In genomic region chr11:33176525-33177245, GRCm38 (mm10) we compare ENCODE assay signal across 9 mouse cellular contexts. TPM values are rescaled to one million over a fixed set of nuclear protein-coding genes. Genes with fewer than 3 reads are reported as not detected.
DNase-seq lines count a peak whose midpoint lies in the region; ATAC-seq and TF ChIP-seq lines count a peak whose summit lies in the region.
"Had no signal": no experiment of that assay in that cellular context is flagged by ENCODE, and none has a peak within 500 bp of the region (broad histone marks: within the 10 kb centered on the region; RNA-seq: fewer than 3 reads in every experiment).

No protein-coding gene starts in this region.

- in situ Hi-C loops in Patski (cut with MboI; ENCODE audit: low pct_unique_long_range_greater_than_20kb) = loop anchor here (5.0 kb wide), 4 partner anchors 121 to 546 kb away; no protein-coding TSS in a partner anchor

- H3K27me3 ChIP-seq in Patski = peaks cover 28% of the 10 kb centered on the region
- peaks cover 5% of the 10 kb centered on the region; the same call in 1 of the 2 replicates for H3K27me3 ChIP-seq in hindbrain, embryonic 11.5 days (ENCODE audit: control insufficient read depth, insufficient read depth, low read length)
- H3K27me3 ChIP-seq in lung, embryonic 14.5 days (ENCODE audit: insufficient read depth, low read length) = peaks cover 36% of the 10 kb centered on the region

- WGBS in hindbrain, embryonic 11.5 days = 30% methylated on average over 20 of the region's 20 CpGs
- 30% methylated on average over 20 of the region's 20 CpGs for WGBS in lung, embryonic 14.5 days

- TF ChIP-seq CTCF in Patski (IDR thresholded peaks at IDR 0.05) = peak; percentile 92
- peak; percentile 84 for TF ChIP-seq CTCF in lung, embryonic 14.5 days (IDR thresholded peaks at IDR 0.05; ENCODE audit: low read depth)

- no peak overlapping the region for H3K27ac ChIP-seq in hindbrain, embryonic 11.5 days (ENCODE audit: low read depth, low read length)
- H3K27ac ChIP-seq in lung, embryonic 14.5 days (ENCODE audit: low read depth) = no peak overlapping the region

- no peak overlapping the region for H3K4me3 ChIP-seq in hindbrain, embryonic 11.5 days (ENCODE audit: low read depth, low read length)
- H3K4me3 ChIP-seq in lung, embryonic 14.5 days (ENCODE audit: low read depth, low read length) = no peak overlapping the region

- CTCF ChIA-PET in Patski (lab: Charles Lee) = interaction anchor here (0.9 to 3.6 kb wide), 8 partner anchors 9 to 122 kb away, joined by 3 to 62 read pairs (median 3); no protein-coding TSS in a partner anchor

- H3K9ac ChIP-seq in hindbrain, embryonic 11.5 days (ENCODE audit: low read depth, low read length) = no peak overlapping the region
- H3K9ac ChIP-seq in lung, embryonic 14.5 days = no peak overlapping the region

- 0 out of 2 replicates have a peak, but pooled peaks cover 2% of the 10 kb centered on the region for H3K4me1 ChIP-seq in hindbrain, embryonic 11.5 days (replicated peaks; ENCODE audit: control insufficient read depth, insufficient read depth, low read length)
- H3K4me1 ChIP-seq in lung, embryonic 14.5 days (ENCODE audit: insufficient read depth) = no peaks in the 10 kb centered on the region

- POLR2A ChIA-PET in Patski (lab: Charles Lee) = no interaction called here

- ATAC-seq in Patski = peak; percentile 88
- peak; percentile 93 for ATAC-seq in common myeloid progenitor, adult 5-6 weeks (replicated peaks; ENCODE audit: low read depth, poor library complexity, severe bottlenecking)
- ATAC-seq in hindbrain, embryonic 11.5 days (ENCODE audit: low FRiP score) = peak; percentile 57; the same call in 1 of the 2 replicates
- ATAC-seq in lung, embryonic 14.5 days (ENCODE audit: insufficient read depth) = peak; percentile 68; the same call in 1 of the 2 replicates

- no peak overlapping the region for H3K4me2 ChIP-seq in hindbrain, embryonic 11.5 days (replicated peaks; ENCODE audit: low read depth, low read length)
- H3K4me2 ChIP-seq in lung, embryonic 14.5 days = no peak overlapping the region

- H3K9me3 ChIP-seq in hindbrain, embryonic 11.5 days (ENCODE audit: control insufficient read depth, low read length) = no peaks in the 10 kb centered on the region
- H3K9me3 ChIP-seq in lung, embryonic 14.5 days (ENCODE audit: low read depth, low read length) = no peaks in the 10 kb centered on the region

- DNase-seq in layer of hippocampus, adult 11-12 months (ENCODE audit: low spot score) = peak; percentile 30
- no peak for DNase-seq in layer of hippocampus, adult 9-10 months (ENCODE audit: low spot score)
- DNase-seq in Patski (ENCODE audit: low read depth, low spot score) = no peak
- peak; percentile 72 for DNase-seq in hindbrain, embryonic 11.5 days (ENCODE audit: low spot score)
- peak; percentile 87 for DNase-seq in lung, embryonic 14.5 days
- peak; percentile 76 for DNase-seq in retina, postnatal 1 day
- no peak for DNase-seq in gastrocnemius, postnatal 14 days

- no peaks in the 10 kb centered on the region for H3K36me3 ChIP-seq in hindbrain, embryonic 11.5 days (ENCODE audit: control insufficient read depth, insufficient read depth, low read length)
- H3K36me3 ChIP-seq in lung, embryonic 14.5 days (ENCODE audit: insufficient read depth) = no peaks in the 10 kb centered on the region

- intact Hi-C loops in gastrocnemius, postnatal 14 days (cut with DNase I; ENCODE audit: low total_unique reads) = loop anchor here (5.0 kb wide), 2 partner anchors 116 to 436 kb away; no protein-coding TSS in a partner anchor

RNA-seq across cellular contexts. Expression of gene Npm1, which starts 13.7 kb away (rescaled TPM):
- 908 TPM for polyA plus RNA-seq in Patski (2021)
- 3,750 and 4,452 TPM in 2 replicates for total RNA-seq in common myeloid progenitor, adult 5-6 weeks (2017)
- 962 and 974 TPM in 2 replicates for polyA plus RNA-seq in hindbrain, embryonic 11.5 days (2014; fragmentation: Nextera tagmentation; extraction: Ambion mirVana)
- polyA plus RNA-seq in lung, embryonic 14.5 days (2014; fragmentation: Nextera tagmentation; extraction: Ambion mirVana) = 1,275 and 1,313 TPM in 2 replicates
- total RNA-seq in gastrocnemius, postnatal 14 days (2021) = 100 to 1,000 TPM; 136 to 145 TPM

RNA-seq across cellular contexts. Expression of gene Tlx3, which starts 26.7 kb away (rescaled TPM):
- polyA plus RNA-seq in Patski (2021) = 0.32 TPM
- total RNA-seq in common myeloid progenitor, adult 5-6 weeks (2017) = not detected in 2 replicates
- 12.9 and 19.0 TPM in 2 replicates for polyA plus RNA-seq in hindbrain, embryonic 11.5 days (2014; fragmentation: Nextera tagmentation; extraction: Ambion mirVana)
- polyA plus RNA-seq in lung, embryonic 14.5 days (2014; fragmentation: Nextera tagmentation; extraction: Ambion mirVana) = not detected in 2 replicates
- total RNA-seq in gastrocnemius, postnatal 14 days (2021) = not detected
- total RNA-seq: layer of hippocampus, adult 18-20 months had no signal

RNA-seq across cellular contexts. Expression of gene Fgf18, which starts 29.5 kb away (rescaled TPM):
- polyA plus RNA-seq in Patski (2021) = 4.3 TPM
- not detected in 2 replicates for total RNA-seq in common myeloid progenitor, adult 5-6 weeks (2017)
- polyA plus RNA-seq in hindbrain, embryonic 11.5 days (2014; fragmentation: Nextera tagmentation; extraction: Ambion mirVana) = 6.4 and 8.1 TPM in 2 replicates
- polyA plus RNA-seq in lung, embryonic 14.5 days (2014; fragmentation: Nextera tagmentation; extraction: Ambion mirVana) = 10.8 and 10.9 TPM in 2 replicates
- total RNA-seq in gastrocnemius, postnatal 14 days (2021) = 1 to 10 TPM; 1.9 to 5.6 TPM

Comparison
In these comparisons a context has a peak if more than half of its experiments do, and no peak if none do; other contexts are left out.
1. DNase-seq: peak in layer of hippocampus, adult 11-12 months (single experiment), hindbrain, embryonic 11.5 days (single experiment), lung, embryonic 14.5 days (single experiment) and retina, postnatal 1 day (single experiment); none in layer of hippocampus, adult 9-10 months (single experiment), Patski (single experiment) and gastrocnemius, postnatal 14 days (single experiment).
2. RNA of gene Tlx3, which starts 26.7 kb away (polyA plus RNA-seq): 12.9 to 19.0 TPM in hindbrain, embryonic 11.5 days; 0.32 TPM in Patski (single experiment) and not detected in lung, embryonic 14.5 days; every median in the first group is over 10 times any median in the second.
3. Peak in every context shown above with its lines, with median percentiles within 50 percentile points of each other: ATAC-seq.